Mouse (Mus musculus) megakaryocyte, adult 5-6 weeks (primary cell): ENCODE data around the gene Art4. TPM values are rescaled to one million over a fixed set of nuclear protein-coding genes. Genes with fewer than 3 reads are reported as not detected.

Source experiments
- ATAC-seq: 2 replicates; pipeline ENCODE4 v1.8.0; 2016; ENCODE audit warnings: mild to moderate bottlenecking, inconsistent platforms; ENCODE audit not compliant: poor library complexity, severe bottlenecking
- total RNA-seq, 2 experiments: library from RNA; stranded (forward) in 1 of 2; stranded (reverse) in 1 of 2; fragments of 153-499, 151-499 nt in 1 of 2; fragments of 221-1000, 200-1000 nt in 1 of 2; gene quantifications; 2 replicates each; pipeline versions ENCODE4 v1.2.3 to v1.2.4; 2015 to 2017

Art4 gene
- total RNA-seq, 2 experiments from 2014 or later: 0.18 to 0.31 TPM

DNA sequence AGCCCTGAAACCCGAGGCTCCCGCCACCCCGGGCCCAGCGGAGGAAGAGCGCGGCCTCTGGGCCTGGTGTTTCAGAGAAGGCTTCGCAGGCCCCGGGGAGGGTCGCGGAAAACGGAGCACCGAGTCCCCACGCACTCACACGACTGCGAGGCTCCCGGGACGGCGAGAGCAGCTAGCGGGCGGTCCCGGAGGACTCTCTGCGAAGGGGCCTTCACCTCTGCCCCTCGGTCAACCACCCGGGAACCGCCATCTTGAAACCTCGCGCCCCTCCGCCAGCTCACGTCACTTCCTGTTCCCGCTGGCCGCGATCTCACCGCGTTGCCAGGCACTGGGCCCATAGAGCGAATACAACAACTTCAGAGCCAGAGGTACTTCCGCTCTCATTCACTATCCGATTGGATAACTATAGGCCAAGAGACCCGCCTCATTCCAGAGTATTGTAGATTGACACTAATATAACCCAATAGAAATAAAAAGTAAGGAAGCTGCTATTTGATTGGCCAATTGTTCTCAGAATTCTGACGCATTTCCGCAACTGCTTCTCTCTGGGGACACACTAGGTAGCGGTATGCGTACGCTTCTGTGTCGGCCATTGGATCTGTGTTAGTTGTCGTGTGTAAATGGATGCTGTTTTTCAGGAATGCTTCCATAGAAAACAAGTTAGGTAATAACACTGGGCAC, 29.5 kb downstream of the Art4 start, which contains the start of gene Wbp11:
Gene Wbp11, minus strand, starts transcription at position 353 of the 681 bp plus-strand sequence.
- ATAC-seq: peak; percentile 94

DNA sequence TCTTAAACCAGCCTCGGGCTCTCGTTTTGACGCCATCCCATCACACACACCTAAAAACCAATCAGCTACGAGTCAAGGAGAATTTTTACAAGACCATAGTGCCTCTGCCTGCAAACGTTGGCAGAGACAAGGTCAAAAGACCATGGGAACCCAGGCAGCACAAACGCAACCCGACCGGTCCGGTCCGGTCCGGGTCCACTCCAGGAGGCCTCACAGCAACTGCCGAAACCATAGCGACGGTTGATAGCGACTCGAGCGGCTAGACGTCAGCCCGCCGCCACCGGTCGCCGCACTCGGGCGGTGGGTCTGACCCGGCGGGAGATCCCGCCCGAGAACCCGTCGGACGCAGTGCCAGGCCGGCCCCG, 30.0 kb downstream of the Art4 start, which contains the start of gene BC049715:
Gene BC049715, plus strand, starts transcription at position 111 of the 365 bp plus-strand sequence.
- ATAC-seq: no peak; the same call in 1 of the 2 replicates

DNA sequence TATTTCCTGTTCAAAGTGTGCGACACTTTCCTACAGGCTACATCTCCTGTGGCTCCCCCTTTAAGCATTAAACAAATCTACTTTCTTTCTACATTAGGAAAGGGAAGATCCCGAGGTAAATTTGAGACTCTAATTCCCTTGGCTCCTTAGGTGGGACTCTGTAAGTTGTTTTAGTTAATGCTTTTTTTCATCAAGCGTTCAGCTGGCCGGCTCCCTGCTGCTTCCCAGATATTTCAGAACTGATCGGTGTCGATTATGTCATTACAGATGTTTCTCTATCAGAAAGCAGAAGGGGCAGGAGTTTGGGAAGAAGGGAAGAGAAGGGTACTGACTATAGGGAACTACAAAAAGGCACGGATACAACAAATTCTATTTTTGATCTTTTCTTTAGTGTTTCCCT, 30.4 kb downstream of the Art4 start:
- no peak for ATAC-seq

DNA sequence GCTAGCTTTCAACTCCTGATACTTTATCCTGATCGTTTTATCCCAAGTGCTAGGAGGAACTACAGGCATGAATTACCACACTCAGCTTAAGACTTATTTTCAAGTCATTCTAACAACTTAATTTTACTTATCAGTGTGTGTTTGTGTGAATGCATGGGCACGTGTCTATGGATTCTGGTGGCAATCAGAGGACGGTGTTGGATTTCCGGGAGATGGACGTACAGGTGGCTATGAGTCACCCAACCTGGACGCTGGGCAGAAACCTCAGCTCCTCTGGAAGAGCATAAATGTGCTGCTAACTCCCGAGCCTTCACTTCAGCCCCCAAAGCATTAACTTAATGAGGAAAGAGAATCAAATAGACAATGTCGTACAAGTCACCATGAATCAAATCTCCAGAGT, 32.5 kb downstream of the Art4 start:
- ATAC-seq: no peak

DNA sequence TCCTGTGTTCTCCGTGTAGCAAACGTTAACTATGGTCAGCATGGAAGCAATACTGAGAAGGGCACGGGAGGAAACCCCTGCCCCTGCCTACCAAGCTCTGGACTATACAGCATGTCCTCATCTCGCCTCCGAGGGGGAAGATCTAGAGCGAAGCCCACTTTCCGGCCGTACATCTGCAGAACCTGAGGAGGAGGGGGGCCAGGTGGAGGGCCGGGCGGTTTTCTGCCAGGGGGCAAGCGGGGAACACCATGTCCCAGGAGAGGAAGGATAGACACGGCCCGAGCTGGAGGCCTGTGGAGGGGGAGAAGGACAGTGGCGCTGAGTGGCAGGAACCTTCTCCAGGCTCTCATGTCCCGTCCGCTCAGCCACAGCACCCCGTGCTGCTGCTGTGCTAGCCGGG, 36.4 kb downstream of the Art4 start:
- ATAC-seq: no peak

DNA sequence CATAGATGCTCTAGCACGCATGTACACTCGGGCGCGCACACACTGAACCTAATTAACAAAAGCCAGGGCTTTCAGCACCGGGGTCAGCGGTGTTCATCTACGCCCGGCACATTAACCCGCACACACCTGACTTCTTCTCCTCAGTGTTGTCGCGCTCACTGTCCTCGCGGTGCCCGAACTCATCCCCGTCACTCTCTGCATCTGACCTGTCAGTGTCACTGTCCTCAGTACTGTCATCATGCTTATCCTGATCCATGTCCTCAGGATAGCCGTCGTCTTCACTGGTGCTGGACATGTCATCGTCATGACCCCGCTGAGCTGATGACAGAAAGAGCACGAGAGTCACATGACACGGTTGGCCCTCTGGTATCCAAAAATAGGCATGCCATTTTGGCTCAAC, 37.2 kb downstream of the Art4 start:
- ATAC-seq: no peak

DNA sequence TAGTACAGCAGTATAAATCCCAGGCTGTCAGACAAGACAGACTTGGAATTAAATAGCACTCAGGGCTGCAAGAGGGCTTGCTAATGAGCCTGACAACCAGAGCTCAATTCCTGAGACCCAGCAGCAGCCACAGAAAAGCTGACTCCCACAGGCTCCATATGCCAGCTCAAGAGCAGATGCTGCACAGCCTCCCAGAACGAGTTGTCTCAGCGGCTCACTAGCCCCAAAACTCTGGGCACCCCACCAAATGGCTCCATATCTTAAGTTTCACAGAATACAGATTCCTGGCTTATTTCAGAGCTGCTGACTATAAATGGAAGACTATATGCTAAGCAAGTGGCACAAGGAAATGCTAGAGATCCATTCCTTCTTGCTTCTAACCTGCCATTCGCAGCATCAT, 40.0 kb downstream of the Art4 start:
- no peak for ATAC-seq

DNA sequence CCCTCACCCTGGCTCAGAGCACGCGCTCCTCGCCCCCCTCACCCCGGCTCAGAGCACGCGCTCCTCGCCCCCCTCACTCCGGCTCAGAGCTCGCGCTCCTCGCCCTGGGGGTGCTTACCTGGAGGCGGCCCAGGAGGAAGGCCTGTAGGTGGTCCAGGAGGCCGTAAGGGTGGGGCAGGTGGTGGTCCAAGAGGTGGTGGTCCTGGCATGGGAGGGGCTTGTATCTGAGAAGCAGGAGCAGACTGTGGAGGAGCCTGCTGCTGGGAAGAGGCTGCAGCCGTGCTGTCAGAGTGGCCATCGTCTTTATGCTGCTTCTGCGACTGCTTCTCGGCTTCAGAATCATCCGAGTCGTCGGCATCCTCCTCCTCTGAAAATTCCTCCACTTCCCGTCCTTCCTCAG, 40.7 kb downstream of the Art4 start:
- no peak for ATAC-seq

DNA sequence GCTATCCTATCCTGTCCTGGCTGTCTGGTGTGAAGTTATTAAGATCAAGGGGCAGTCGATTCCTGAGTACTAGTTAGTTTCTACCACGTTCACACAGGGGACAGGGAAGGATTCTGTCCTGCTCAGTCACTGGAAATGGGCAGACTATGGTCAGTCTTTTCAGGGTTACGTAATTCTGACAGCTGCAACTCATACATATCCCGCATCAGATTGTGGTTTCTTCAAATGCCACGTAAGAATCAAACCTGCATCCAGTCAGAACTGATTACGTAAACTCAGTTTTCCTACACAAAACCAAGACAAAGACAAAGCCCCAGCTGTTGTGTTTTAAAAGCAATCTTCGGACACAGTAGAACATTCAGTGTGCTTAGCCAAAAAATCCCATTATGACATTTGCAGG, 42.2 kb downstream of the Art4 start:
- ATAC-seq: no peak

DNA sequence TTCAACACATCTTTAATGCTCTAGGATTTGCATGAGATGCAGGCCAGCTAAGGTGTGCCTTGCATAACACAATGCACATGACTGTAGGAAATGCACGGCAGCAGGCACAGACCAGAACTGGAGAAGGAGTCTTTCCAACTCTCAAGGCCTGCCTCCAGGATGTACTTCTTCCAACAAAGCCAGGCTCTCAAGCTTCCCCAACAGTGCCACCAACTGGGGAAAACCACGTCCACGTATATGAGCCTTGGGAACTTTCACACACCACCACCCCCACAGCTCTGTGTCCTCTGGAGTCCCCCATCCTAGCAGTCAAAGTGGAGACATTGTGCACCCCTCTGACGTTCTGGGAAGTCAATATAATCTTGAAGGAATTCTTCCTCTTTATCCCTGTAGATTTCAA, 44.4 kb downstream of the Art4 start:
- no peak for ATAC-seq

DNA sequence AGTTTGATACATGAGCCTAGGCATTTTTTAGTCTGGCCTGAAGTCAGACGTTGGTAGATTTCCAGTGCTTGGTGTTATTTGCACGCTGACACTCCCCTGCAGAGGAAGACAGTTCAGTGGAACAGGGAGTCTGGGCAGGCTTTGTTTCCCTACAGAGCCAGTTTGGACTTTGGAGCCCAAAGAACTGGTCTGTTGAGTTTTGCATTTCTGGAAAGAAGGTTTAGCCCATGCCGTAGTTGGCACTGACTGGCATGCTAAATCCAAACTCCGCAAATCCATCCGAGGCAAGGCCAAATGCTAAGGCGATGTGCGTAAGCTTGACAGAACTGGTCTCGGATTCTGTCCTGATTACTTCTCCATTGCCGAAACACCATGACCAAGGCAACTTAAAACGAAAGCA, 46.3 kb downstream of the Art4 start:
- no peak for ATAC-seq

DNA sequence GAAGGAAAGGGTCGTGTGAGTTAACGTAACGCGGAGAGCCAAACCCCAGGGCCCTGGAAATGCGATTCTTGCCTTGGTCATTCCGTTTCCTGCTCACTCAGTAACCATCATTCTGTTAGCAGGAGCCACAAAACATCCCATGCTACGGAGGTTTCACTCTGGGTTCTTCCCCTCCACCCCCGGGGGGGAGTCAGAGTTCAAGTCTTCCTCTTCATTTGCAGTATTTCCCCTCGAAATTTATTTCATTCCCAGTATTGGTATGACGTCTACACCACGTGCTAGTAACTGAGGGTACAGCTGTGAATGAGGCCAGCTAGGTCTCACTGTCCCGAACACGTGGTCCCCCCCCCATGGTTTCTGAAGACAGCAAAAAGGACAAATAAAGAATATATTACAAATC, 47.9 kb downstream of the Art4 start:
- no peak for ATAC-seq

DNA sequence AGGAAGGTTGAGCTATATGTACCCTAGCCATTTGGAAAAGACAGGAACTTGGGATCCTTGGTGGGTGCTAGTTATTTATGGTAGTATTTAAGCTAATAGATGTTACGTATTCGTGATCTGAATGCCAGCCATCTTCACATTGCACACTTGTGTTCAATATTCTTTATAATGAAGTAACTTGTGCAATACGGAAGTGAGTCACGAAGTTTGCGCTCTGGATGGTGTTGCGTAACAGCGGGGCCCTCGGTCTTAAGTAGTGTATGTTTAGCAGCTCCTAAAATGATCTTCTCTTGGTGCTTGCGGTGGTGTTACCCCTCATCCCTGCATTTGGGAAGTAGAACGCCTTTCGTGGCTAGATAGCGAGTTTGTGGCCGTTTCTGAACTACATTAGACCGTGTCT, 48.5 kb downstream of the Art4 start:
- ATAC-seq: peak; percentile 49

DNA sequence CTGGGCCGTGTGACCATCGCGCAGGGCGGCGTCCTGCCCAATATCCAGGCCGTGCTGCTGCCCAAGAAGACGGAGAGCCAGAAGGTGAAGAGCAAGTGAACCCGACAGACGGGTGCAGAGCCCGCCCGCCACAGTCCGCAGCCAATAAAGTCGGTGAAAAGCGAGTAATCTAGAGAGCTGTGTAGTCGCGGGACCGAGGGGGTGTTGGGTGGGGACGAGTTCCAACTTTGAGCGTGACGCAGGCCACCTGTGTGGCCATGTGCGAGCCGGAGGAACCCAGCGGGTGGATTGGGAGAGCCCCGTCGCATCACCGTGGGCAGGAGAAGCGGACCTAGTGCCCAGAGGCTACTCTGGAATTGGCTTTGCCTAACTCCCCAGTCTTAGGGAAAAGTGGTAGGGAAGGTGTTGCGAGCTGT, 48.9 kb downstream of the Art4 start:
- peak; percentile 14; the same call in 1 of the 2 replicates for ATAC-seq

DNA sequence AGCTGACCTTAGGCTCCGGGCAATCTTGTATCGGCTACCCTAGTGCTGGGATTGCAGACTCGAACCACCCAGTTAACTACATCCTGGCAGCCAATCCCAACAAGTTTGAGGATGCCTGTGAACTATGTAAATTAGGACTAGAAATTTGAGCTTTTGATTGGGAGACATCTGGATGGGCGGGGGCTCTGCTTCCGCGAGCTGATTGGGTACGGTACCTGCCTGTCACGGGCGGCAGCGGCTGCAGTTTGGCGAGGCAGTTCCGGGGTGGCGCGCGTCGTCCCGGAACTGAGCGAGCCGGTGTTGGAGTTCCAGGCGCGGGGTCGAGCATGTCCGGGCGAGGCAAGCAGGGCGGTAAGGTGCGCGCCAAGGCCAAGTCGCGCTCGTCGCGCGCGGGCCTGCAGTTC, 49.5 kb downstream of the Art4 start, which contains the start of gene H2afj:
Gene H2afj, plus strand, starts transcription at position 231 of the 404 bp plus-strand sequence.
- peak; percentile 69 for ATAC-seq

DNA sequence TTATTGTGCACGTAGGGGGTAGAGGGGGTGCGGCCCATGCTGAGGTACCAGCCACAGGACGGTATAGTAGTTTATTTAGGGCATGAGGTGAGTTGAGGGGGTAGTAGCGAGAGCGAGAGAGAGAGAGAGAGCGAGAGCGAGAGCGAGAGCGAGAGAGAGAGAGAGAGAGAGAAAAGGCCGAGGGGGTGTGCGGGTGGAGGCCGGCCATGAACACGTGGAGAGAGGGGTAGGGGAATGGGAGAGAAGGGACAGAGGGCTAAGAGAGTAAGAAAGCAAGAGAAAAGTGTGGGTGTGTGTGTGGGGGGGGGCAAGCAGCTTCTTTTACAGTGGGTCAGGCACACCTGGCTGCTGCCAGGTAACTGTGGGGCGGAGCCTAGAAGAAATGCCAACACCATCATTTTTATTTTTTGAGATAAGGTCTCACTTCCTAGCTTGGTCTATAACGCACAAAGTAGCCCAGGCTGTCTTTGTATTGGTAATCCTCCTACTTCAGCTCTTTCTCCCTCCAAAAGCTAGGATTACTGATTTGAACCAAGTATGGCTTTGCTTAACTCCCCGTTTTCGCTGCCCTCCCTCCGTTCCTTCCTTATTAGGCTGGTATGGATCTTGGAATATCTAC, 50.0 kb downstream of the Art4 start:
- no peak; the same call in 1 of the 2 replicates for ATAC-seq

DNA sequence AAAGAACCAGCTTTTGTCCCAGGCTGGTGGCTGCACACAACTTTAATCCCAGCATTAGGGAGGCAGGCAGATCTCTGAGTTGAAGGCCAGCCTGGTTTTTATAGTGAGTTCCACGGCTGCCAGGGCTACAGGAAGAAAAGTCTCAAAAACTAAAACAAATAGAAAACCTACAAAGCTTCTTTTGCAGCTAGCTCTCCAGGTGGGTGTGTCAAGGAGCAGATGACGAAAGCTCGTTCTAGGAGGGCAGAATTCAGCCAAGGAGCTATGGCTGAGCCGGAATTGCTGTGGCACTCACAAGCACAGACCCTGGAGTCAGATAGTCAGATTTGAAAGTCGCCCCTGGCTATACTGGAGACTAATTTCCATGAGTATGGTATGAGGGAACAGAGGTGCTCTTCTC, 50.7 kb downstream of the Art4 start:
- no peak for ATAC-seq

DNA sequence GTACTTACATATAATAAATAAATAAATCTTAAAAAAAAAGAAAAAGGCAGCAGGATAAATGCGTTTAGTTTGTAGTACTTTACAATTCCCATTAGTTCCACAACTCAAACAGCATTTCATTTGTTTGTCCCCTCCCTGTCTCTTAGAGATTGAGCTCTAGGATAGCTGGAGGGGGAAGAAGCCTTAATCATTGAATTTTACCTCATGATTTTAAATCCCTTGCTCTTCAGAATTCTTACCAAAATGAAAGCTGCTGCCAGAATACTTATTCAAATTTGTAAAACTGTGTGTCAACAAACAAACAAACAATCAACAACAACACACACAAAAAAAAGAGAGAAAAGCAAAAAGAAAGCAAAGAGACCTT, 52.1 kb downstream of the Art4 start:
- ATAC-seq: no peak

DNA sequence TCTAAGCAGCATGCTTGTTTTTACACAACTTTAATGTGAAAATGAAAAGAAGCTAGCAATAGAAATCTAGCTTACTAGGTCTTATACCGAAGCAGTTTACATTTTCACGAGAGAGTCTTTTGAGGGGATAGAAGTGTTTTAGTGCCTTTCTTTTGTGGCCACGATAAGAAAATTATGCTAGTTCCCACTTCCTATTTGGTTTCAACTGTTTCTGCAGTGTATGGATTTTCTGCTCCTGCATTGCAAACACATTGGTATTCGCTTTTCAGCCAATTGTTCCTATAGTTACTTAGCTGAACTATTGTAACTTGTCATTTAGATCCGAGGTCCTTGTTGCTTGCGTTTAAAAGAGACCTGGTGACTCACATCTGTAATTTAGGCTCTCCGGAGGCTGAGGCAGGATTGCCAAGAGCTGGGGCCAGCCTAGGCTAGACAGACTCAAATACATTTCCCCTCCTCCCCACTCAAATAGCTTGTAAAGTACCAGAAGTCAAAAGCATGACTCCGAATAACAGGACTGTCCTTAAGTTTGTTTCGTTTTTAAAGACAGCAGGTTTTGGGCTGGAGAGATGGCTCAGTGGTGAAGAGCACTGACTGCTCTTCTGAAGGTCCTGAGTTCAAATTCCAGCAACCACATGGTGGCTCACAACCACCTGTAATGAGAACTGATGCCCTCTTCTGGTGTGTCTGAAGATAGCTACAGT, 52.7 kb downstream of the Art4 start:
- no peak for ATAC-seq

DNA sequence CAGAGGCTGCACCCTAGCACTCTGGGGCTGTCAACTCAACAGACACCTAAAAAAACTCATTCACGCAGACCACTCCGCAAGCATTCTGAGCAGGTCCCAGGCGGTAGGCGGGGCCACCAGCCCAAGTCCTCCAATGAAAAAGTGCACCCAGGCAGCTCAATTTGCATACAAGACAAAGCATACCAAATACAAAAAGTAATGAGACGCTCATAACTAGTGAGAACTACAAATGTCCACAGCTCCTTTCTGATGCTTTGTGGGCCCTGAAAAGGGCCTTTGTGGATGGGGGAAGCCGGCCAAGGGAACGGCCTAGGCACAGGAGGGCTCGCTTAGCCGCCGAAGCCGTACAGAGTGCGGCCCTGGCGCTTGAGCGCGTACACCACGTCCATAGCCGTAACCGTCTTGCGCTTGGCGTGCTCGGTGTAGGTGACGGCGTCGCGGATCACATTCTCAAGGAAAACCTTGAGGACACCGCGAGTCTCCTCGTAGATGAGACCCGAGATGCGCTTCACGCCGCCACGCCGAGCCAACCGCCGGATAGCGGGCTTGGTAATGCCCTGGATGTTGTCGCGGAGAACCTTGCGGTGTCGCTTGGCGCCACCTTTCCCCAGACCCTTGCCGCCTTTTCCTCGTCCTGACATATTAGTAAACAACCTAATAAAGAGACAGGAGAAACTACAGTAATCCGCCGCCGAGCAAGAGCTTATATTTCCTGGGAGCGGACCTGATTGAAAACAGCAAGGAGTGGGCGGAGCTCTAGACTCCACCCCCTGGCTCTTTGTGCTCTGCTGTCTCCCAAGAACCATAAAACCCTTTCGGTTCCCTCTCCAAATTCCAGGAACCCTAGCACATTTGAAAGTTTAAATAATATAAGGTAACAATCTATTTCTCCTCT, 53.5 kb downstream of the Art4 start, which contains the start of gene Hist4h4:
Gene Hist4h4, minus strand, starts transcription at position 677 of the 895 bp plus-strand sequence.
- peak; percentile 53 for ATAC-seq
